Mouse (Mus musculus) small intestine, adult 2 months (tissue): ENCODE measurements around the gene Wdr1.

ENCODE experiments used
- CTCF ChIP-seq: fragments of 200-500 bp; IDR thresholded peaks from 2 replicates; pipeline ENCODE4 v1.5.1; 2012; ENCODE audit warnings: low read depth, mild to moderate bottlenecking, control low read depth, inconsistent platforms, low read length, moderate library complexity, mixed read lengths; ENCODE audit not compliant: insufficient replicate concordance, insufficient read length; ENCODE audit errors: extremely low read depth
- POLR2A ChIP-seq: fragments of 200-500 bp; IDR thresholded peaks from 2 replicates; pipeline ENCODE4 v1.6.1; 2012; ENCODE audit warnings: low read depth, mild to moderate bottlenecking, control low read depth, inconsistent platforms, low read length, moderate library complexity

- no peak for TF ChIP-seq POLR2A
- no peak for TF ChIP-seq CTCF
These were observed at the start of gene Wdr1 for GRCm38 (mm10) chr5:38563121-38563520.
